Mouse (Mus musculus) heart, postnatal 4 days (tissue): ENCODE measurements around the gene Pigl. TPM values are rescaled to one million over a fixed set of nuclear protein-coding genes. Genes with fewer than 3 reads are reported as not detected.
"Not testable (repeated sequence)": the region's sequence is repeated elsewhere in the genome, so short reads cannot be mapped to it uniquely, and the experiment has no call there.

ENCODE experiments used
- DNase-seq: peaks from one replicate; pipeline ENCODE4 v3.0.0; 2021
- total RNA-seq, 2 experiments: library from RNA; stranded (reverse); gene quantifications; 2 replicates each; pipeline ENCODE4 v1.2.3; 2021

Gene Pigl
- total RNA-seq, 2 experiments from 2014 or later, result 3.9 to 4.5 TPM

DNA sequence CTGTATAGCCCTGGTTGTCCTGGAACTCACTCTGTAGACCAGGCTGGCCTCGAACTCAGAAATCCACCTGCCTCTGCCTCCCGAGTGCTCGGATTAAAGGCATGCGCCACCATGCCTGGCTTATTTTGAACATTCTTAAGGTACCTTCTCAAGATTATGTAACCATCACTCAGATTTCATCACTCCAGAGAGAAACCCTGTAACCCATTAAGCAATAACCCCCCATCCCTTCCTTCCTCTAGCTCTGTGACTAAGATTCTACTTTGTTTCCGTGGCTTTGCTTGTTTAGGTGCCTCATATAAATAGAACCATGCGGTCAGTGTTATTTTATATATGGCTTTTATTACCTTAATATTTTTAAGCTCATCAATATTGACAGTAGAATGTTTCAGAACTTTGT, 12.2 kb downstream of the Pigl start:
- no peak for DNase-seq

DNA sequence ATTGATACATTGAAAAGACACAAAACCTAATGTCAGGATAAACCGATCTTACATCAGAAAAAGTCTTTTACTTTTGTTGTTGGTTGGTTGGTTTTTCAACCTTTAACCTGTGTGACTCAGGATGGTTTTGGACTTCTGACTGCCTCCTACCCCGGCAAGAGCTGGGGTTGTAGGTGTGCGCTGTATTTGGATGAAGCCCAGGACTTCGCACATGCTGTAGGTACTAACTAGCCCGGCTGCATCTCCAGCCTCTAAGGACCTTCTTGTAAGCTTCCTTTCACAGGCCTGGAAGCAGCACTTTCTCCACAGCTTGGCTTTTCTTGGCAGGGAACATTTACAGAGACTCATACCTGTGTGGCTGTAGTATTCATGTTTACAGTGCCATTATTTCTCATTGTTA, 15.3 kb downstream of the Pigl start:
- no peak for DNase-seq

DNA sequence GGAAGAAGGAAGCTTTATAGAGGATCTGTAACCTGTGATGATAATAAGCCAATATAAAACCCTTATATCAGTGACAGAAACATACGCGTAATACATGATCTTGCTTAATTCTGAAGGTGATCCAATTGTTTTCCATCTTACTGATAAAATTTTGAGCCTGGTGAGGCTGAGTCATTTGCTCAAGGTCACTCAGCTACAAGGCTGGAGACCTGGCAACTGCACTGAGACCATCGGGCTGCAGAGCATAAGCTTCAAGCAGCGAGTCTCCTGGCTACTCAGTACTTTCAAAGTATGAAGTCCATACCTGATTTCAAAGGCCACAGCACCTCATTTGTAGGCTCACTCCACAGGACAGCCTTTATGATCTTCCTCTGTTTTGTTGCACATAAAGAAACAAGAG, 17.9 kb downstream of the Pigl start:
- no peak for DNase-seq

DNA sequence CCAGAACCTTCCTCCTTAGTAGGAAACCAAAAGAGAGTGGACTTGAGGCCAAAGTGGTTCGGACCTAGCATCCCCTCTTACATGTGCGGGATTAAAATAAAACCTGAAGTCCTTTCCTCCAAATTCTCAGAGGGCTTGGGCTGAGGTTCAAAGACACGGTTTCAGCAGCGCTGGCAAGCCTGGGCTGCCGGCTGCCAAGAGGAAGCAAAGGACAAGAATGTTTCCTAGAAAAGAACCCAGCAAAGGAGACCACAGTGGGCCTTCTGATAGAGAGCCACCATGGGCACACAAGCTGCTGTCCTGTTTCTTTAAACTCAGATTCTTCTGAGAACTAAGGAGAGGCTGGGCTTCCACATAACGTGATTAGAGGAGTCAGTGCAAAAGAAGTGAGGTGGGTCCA, 20.7 kb downstream of the Pigl start:
- DNase-seq, result no peak

DNA sequence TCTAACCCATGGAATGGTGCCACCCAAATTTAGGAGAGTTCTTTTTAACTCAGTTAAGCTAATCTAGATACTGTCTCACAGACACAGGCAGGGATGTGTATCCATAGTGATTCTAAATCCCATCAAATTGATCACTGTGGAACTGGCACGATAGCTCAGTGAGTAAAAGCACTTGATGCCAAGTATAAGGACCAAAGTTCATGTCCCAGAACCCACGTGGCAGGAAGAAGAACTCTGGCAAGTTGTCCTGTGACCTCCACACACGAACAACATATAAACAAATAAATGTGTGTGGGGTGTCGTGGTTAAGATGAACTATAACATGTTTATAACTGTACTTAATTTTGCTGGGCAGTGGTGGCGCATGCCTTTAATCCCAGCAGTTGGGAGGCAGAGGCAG, 21.3 kb downstream of the Pigl start:
- DNase-seq, result no peak

DNA sequence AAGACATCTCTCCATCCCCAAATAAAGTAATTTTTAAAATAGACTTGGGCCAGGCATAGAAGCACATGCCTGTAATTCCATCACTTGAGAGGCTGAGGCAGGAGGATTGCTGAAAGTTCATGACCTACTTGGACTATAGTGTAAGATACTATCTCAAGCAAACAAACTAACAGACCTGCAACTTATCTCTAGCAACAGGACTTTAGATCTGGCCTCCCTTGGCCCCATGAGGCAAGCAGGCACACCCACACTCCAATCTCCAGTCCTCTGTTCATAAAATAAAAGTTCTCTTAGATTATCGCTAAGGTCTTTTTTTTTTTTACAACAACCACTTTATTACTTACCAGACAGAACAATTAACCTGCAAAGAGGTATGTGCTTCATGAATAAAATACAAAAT, 28.7 kb downstream of the Pigl start:
- DNase-seq, result no peak

DNA sequence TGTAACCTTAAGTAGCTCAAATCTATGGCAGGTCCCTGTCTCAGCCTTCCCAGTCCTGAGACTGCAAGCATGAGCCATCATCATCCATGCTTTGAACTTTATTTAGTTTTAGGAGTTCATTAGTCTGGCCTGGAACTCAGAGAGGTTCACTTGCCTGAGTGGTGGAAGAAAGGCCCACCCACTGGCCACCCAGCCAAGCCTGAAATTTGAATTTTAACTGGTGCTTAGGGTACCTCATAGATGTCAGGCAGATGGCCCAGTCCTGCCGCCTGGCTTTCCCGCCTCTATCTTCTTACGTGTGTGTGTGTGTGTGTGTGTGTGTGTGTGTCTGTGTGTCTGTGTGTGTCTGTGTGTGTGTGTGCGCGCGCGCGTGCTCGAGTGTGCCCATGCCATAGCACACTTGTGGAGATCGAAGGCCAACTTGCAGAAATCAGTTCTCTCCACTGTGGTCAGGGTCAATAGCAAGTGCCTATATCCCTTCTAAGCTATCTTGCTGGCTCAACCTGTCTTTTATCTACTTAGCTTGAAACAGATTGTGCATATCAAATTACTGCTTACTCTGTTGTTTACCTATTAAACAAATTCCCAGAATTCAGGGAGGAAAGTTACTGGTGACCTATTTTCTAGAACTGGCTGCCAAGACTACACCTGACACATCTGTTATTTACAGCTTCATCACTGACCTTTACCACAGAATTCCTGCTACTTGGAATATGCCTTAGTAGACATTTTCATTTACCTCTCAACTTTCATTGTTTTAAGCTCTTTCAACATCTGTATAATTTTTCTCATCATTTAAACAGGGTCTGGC, 29.5 kb downstream of the Pigl start:
- DNase-seq, result no peak

DNA sequence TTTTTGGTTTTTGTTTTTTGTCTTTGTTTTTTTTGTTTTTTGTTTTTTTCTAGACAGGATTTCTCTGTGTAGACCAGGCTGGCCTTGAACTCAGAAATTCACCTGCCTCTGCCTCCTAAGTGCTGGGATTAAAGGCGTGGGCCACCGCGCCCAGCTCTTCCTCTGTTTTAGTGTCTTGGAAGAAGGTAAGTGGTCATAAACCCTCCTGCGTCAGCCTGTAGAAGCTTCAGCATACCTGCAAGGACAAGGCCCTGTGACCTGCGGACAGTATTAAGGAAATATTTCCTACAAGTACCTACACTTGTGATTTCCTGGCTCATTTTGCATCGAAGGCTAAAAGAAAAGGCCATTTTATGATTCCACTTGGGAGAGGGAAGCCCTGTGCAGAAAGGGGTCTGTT, 35.4 kb downstream of the Pigl start:
- DNase-seq, result no peak

DNA sequence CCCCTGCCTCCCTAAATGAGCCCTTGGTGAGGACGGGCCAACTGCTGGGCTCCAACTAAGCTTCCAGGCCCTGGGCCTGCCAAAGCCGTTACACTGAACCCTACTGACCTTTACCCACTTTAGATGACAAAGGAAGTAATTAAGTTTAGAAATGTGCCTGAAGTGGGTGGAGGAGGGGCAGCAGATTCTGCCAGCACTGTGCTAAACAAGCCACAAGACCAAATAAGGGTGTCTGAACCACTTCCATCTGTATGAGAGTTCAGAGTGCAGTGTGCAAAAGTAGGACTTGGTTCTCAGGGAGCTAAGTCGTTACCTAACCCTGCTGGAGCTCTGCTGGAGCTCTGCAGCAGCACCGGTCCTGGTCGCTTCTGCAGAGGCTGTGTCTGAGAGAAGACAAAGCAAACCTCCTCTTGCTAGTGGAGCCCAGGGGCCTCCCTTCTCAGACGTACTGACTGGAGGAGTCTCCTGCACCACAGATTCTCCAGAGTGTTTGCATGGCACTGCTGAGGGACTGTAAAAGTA, 36.6 kb downstream of the Pigl start:
- peak; percentile 54 for DNase-seq

DNA sequence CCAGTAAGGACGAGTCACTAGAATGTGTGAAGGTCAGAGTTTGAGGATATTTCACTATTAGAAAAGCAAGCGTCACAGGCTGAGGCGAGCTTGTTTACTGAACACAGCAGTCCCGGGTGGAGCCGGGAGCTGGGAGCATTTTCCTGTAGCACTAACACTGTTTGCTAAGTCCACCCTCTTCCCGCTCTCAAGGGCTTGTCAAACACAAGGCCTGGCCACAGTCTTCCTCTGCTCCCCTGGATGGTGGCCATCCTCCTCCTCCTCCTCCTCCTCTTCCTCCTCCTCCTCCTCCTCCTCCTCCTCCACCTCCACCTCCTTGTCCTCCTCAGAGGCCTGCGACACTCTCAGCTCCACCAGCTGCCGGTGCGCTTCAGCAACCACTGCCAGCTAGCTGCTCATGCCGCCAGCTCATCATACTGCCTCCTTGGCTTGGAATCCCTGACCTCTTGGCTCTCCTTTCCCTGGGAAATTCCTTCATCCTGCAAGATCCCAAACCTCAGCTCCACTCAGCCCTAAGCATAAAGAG, 37.1 kb downstream of the Pigl start:
- DNase-seq, result peak; percentile 38

DNA sequence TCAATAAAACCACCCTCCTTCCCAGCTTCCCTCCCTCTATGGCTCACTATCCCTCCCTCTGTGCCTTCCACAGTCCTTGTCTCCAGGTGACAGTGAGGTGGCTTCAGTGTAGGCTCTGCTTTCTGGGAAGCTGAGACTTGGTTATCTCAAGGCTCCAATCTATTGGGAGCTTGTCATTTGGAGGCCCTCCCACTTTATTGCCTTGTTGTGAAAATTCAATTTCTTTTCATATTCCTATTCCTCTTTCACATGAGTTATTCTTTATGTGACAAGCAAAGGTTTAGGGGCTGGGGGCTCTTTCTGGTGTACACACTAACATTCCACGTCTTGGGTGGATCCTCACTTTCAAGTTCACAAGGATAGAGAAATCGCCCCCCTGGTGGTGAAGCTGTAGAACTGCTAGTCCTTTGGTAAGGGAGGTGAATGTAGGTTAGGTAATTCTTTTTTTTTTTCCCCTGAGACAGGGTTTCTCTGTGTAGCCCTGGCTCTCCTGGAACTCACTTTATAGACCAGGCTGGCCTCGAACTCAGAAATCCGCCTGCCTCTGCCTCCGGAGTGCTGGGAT, 38.0 kb downstream of the Pigl start:
- peak; percentile 54 for DNase-seq

DNA sequence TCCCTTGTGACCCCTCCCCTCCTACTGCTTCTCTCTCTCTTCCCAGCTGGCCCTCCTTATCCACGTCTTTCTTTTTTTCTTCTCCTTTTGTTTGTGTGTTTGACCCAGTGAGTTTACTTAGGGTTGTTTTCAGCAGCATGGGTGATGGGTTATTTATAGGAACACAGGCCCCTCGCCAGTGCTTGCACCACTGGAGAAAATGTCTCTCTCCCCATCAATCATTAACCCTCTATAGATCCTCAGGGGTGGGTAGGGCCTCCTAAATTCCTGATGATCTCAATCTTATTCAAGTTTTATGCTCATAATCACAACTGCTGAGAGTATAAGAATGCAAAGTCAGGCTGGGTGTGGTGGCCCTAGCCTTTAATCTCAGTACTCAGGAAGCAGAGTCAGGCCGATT, 38.9 kb downstream of the Pigl start:
- no peak for DNase-seq

DNA sequence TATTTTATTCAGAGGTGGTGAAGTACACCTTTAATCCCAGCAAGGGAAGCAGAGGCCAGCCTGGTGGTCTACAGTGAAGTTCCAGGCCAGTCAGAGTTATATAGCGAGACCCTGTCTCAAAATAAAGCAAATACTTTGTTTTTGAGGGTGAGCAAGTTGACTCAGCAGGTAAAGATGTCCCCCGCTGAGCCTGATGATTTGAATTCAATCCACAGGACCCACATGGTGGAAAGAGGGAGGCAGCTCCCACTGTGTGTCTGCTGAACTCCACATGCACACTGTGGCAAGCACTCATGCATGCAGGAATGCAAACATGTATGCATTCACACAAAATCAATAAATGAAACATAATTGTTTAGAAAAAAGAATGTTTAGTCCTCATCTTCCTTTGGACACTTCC, 40.5 kb downstream of the Pigl start:
- DNase-seq, result no peak

DNA sequence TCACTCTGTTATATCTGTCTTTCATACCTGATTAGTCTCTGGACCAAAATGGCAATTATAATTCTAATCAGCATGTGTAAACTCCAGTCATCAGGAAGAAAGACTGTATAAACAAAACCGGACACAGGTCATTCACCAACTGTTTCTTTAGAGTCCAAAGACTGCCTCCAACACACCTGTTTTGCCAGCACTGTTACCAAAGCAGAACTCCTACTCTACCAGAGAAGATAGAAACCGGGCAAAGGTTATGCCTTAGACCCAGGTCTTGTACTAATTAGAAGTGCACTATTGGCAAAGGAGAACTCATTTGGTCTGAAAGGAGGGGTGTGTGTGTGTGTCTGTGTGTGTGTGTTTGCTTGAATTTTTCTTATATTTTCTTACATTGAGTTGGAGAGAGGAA, 42.3 kb downstream of the Pigl start:
- no peak for DNase-seq

DNA sequence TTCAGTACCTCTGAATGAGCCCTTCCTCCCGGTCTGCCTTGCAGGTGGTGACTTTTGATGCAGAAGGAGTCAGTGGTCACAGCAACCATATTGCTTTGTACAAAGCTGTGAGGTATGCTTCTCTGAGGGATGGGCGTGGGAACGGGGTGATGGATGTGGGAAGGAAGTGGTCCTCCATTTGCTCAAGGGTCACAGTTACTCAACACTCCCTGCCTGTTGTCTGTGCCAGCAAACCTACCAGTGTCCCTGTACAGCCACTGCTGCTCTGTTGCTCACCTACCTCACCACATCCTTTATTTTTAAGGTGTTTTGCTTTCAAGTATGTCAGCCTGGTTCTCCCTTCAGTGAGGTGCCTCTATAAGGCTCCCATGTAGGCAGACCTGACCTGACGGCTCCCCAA, 49.4 kb downstream of the Pigl start:
- DNase-seq, result no peak

DNA sequence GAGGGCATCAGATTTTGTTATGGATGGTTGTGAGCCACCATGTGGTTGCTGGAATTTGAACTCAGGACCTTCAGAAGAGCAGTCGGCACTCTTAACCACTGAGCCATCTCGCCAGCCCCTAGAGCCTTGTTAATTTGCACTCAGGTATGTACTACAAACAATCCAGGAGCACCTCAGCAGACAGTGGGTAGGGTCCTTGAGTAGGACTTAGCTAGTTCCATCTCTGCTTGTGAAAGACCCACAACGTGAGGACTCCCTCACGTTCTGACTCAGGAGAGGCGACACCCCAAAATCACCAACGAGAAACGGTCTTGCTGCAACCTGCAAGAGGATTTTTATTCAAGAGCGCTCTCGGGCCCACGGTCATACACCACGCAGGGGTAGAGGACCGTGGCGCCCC, 50.1 kb downstream of the Pigl start:
- not testable (repeated sequence) for DNase-seq

DNA sequence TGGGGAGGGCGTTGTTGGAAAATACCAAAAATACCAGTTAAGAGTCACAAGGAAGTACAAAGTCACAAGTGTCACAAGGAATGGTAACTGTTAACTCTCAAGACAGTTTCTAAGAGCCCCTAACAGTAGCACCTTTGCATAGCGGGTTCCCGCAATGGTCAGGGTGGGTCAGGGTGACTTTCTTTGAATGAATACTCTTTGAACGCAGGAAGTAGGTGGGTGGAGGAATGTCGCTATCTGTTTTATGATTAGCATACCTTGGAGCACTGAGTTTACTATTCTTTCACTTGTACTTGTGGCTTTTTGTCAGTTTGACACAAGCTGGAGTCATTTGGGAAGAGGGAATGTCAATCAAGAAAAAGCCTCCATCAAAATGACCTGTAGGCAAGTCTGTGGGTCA, 50.6 kb downstream of the Pigl start:
- not testable (repeated sequence) for DNase-seq

DNA sequence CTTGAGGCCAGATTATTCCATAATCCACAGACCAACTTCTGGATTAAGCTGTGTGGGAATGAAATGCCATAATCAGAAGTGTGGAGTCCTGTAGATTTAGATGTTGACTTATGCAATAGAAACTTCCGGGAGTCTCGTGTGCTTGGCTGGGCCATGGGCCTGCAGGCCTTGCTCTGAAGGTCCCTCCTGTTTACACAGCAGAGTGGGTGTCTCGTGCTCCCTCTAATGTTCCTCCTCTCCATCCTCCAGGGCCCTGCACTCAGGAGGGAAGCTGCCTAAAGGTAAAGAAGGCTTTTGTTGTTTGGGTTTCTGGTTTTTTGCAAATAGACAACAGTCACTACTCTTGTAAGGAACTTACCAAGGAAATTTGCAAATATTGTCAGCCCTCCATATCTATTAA, 51.3 kb downstream of the Pigl start:
- no peak for DNase-seq

DNA sequence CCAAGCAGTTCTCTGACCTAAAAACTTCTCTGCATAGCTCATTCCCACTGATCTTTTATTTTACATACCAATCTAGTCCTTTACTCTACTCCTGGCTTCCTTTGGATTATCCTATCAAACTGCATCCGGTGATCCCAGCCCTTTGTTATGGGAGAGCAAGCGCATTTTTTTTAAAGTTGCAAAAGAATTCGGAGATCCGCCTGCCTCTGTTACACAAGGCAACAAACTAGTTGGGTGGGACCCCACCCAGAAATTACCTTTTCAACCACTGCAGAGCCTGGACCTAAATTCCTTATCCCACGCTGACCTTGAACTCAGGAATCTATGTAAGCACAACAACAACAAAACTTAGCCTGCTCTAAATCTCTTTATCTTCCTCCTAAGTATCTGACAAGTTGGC, 52.7 kb downstream of the Pigl start:
- no peak for DNase-seq

DNA sequence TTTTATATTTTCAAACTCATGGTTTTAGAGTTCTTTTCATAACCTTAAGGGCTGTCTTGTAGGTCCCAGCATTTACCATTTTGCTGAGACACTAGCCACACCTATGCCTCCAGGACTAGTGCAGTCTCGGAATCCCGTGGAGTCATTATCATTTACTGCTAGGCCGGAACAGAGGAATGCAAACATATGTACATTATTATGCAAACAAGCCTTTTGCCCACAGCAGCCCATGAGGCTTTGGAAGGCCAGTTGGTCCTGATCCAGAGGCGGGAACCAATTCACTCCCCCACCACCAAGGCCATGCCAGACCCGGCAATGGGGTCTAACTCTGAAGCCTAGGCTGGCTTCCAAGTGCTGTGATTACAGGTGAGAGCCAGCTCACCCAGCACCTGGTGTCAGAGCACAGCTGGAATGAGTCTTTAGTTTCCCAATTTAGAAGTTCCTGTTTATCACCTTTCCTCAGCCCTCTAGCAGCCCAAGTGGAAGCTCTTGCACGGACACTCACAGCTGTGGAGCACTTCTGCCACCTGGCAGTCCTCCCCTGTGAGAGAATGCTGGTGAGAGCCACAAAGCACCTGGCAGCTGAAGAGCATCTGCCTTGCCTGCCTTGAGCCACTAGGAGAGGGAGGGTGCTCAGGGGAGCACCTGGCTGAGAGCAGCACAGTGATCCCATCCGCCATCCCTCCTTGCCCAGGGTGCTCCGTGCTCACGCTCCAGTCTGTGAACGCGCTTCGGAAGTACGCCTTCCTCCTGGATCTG, 53.4 kb downstream of the Pigl start:
- DNase-seq, result no peak

DNA sequence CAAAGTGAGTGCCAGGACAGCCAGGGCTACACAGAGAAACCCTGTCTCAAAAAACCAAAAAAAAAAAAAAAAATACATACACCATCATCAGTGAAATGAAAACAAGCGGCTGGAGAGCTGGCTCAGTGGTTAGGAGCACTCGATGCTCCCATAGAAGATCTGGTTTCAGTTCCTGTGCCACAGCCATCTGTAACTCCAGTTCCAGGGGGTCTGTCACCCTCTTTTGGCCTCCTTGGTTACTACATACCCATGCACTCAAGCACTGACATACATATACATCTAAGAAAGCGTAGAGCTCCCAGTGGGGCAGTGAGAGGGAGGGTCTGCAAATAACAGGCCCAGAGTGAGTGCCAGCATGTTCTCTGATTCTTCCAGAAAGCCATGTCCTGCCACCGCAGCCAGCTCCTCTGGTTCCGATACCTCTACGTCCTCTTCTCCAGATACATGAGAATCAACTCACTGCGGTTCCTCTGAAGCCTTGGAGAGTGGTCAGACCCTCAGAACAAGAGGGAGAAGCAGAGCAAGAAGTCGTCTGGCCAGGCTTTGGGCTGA, 54.3 kb downstream of the Pigl start:
- DNase-seq, result no peak

DNA sequence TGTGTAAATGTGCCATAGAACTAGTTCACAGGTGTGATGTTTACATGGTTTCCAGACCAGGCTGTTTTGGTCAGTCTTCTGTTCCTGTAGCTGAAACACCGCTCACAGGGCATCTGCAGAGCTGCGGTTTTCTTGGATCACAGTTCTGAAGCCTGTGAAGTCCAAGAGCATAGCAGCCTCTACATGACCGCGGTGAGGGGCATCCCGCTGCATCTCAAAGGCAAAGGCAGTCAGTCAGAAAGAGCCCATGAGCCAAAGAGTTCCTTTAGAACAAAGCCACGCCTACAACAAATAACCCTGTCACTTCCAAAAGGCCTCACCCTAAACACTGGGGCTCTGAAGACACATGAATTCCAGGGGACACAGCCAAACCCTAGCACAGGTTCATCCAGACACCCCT, 55.1 kb downstream of the Pigl start:
- no peak for DNase-seq

DNA sequence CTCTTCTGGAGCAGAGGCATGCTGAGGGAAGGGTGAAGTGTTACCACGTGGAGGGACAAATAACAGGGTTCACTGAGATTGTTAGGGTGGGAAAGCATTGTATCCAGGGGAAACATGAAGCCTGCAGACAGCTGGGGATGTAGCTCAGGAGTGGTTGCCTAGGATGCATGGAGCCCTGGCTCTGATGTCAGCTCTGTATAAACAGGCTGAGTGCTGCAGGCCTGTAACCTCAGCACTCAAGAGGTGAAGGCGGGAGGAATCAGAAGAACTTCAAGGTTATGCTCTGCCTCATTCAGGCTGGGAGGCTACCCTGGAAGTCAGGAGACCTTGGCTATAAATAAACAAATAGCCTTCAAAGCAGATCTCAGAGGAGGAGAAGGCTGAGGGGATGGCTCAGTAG, 60.7 kb downstream of the Pigl start:
- no peak for DNase-seq
